Mouse (Mus musculus) gastrocnemius, postnatal 36 days (tissue): ENCODE data around the gene Gstt2. TPM values are rescaled to one million over a fixed set of nuclear protein-coding genes. Genes with fewer than 3 reads are reported as not detected.

ENCODE experiments used
- DNase-seq, 2 experiments: peaks; one replicate each; pipeline ENCODE4 v3.0.0; 2022
- intact Hi-C: fragments of 180-260 bp; cut with DNase I; formaldehyde crosslinking; loops from one replicate; pipeline ENCODE4 v1.15.1; 2025
- total RNA-seq, 2 experiments: library from RNA; stranded (reverse); gene quantifications; 2 replicates each; pipeline ENCODE4 v1.2.3; 2021

Gene Gstt2
- total RNA-seq, 2 experiments from 2014 or later = 3.6 to 4.7 TPM

- no peak for DNase-seq
- intact Hi-C loops = no loop called here
These were observed 7.0 kb downstream of the Gstt2 start for GRCm38 (mm10) chr10:75830275-75830670.

DNA sequence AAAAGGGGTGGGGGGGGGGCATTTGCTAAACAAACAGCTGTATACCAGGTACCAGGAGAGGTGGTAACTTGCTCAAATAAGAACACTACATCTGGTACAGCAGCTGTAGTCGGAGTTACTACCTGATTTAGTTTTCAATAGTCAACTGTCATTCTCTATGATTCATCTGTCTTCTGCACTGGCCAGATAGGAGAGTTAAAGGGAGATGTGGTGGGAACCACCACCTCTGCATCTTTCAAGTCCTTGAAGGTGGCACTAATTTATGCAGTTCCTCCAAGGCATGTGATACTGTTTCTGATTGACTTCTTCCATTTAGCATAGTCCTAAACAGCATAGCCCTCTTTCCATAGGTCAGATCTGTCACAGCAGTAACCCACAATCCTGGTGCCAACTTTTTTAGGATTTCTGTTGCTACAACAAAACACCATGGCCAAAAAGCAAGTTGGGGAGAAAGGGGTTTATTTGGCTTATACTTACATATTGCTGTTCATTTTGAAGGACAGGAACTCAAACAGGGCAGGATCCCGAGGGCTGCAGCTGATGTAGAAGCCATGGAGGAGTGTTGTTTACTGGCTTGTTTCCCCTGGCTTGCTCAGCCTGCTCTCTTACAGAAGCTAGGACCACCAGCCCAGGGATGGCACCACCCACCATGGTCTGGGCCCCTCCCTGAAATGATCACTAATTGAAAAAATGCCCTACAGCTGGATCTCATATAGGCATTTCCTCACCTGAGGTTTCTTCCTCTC is 7.5 kb downstream of the Gstt2 start:
- no peak for DNase-seq
- intact Hi-C loops = no loop called here

GRCm38 (mm10) chr10:75828500-75828931 is 8.7 kb downstream of the Gstt2 start:
- peak; percentile 84 for DNase-seq
- intact Hi-C loops = no loop called here

- intact Hi-C loops = no loop called here
- DNase-seq = peak; percentile 59 to 63
These were observed 9.4 kb downstream of the Gstt2 start for GRCm38 (mm10) chr10:75827668-75828360.

GRCm38 (mm10) chr10:75824530-75824929 is 12.7 kb downstream of the Gstt2 start:
- intact Hi-C loops = no loop called here
- no peak for DNase-seq

- intact Hi-C loops = no loop called here
- DNase-seq = no peak
These were observed 13.4 kb downstream of the Gstt2 start for GRCm38 (mm10) chr10:75823782-75824181.

- no peak for DNase-seq
- intact Hi-C loops = no loop called here
These were observed 14.8 kb downstream of the Gstt2 start, which contains the start of gene Gstt4 for GRCm38 (mm10) chr10:75822443-75822842. Gstt4 (minus strand) TSS chr10:75822543.

DNA sequence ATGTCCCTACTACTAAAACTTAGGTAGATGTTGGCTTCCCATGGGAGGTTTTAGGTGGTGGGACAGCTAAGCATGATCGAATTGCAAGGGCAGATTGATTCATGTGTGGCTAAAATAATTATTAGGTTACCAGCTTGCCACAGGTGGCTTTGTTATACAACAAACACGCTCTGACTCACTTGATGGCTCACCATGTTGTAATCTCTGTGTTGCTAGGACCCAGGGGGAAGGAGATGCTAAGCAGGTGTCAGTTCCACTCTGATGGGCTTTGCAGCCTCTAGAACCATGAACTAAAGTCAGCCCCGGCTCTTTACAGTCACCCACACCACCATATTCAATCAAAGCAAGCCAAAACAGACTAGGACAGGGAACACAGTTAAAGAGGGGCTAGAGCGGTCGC is 17.3 kb downstream of the Gstt2 start:
- intact Hi-C loops = no loop called here
- no peak for DNase-seq

GRCm38 (mm10) chr10:75818641-75819040 is 18.6 kb downstream of the Gstt2 start:
- intact Hi-C loops = no loop called here
- DNase-seq = no peak

- intact Hi-C loops = no loop called here
- DNase-seq = no peak
These were observed 33.0 kb downstream of the Gstt2 start for GRCm38 (mm10) chr10:75804217-75804616.

DNA sequence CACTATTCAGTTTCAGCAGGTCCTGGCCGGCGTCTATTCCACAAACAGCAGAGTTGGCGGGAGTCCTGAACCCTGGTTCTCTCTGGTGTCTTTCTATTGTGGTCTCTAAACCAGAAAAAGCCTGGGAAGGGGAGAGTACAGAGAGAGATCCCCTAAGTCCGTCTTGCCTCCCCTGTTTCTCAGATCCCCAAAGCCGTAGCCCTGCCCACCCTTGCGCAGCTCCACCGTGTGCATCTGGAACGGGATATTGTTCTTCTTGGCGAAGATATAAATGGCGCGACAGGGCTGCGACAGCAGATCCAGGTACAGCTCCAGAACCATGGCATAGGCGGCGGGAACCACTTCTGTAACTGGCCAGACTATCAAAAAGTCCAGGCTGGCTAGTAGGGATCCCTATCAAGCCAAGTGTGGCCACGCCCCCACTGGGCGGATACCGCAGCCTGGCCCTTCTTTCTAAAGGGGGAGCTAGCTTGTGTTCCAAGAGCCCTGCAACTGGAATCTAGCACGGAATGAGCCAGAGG is 39.0 kb downstream of the Gstt2 start, which contains the start of gene Gstt1:
Gene Gstt1, minus strand, starts transcription at position 409 of the 521 bp plus-strand sequence.
- intact Hi-C loops = no loop called here
- peak; percentile 64 to 70 for DNase-seq

DNA sequence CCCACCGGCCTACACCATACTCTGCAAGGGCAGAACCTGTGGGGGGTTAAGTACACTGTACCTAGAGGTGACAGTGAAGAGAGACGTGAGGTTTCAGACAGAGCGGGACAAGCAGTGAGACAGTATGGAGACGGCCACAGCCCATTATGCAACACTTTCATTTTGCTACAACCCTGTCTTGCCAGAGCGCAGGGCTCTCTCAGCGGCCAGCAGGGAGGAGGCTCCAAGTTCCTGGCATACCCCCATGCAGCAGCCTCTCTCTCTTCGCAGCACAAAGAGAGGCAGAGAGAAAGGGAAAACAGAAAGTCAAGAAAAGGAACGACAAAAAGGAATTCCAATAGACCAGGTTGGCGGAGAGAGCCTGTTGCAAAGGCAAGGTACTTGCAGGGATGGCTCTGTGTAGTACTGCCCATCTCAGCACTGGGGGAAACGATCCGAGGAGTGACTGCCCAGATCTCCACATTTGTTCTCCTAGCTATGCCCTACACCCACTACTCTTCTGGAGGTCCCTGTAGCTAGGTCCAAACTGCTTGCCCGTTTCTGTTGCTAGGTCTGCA is 39.5 kb downstream of the Gstt2 start:
- intact Hi-C loops = no loop called here

DNA sequence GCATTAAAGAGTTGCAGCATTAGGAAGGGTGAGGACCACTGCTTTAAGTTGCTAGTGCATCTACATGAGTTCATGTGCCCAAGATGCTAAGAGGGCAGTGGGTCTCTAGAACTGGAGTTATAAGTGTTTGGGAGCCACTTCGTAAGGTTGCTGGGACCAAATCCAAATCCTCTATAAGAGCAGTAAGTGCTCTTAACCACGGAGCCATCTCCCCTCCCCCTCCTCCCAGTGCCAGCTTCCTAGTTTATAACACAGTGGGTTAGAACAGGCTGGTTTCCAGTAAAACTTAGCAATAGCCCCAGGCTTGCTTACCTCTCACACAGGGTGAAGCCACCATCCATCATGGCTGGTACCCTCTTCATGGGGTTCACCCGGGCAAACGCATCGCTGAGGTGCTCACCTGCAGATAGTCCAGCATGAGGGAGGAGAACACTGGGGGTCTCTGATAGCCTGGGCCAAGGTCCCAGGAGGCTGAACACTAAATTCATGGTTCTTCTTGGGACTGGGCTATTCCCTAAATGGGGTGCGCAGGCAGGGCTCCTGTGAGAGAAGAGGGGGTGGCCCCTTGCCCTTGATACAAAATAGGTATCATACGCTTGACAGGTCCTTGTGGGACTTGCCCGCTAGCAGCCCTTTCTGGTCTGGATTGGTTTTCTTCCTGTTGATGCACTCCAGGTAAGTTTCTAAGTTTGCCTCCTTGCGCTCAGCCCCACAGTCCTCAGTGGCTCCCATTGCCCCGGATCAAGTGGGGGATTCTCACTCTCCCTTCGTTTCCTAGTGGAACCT is 40.3 kb downstream of the Gstt2 start:
- DNase-seq = no peak
- intact Hi-C loops = no loop called here

More for the DNA sequence above, 39.5 kb downstream of the Gstt2 start:
- DNase-seq = peak; percentile 49 to 66

- intact Hi-C loops = no loop called here
- no peak for DNase-seq
These were observed 42.3 kb downstream of the Gstt2 start for GRCm38 (mm10) chr10:75794880-75795279.

GRCm38 (mm10) chr10:75790773-75791172 is 46.5 kb downstream of the Gstt2 start:
- no peak for DNase-seq
- intact Hi-C loops = no loop called here

DNA sequence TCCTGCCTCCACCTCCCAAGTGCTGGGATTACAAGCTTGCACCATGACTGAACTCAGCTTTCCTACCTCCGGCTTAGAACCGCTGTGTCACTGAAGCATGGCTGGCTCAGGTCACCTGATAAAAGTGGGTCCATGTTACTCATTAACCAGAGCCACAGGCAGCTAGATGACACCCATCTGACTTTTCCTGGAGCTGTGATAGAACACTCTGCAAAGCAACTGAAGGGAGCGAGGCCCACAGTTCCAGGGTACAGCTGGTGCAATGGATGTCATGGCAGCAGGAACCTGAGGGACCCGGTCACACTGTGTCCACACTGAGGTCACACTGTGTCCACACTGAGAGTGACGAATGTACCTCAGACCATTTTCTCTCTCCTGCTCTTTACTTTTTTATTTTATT is 47.4 kb downstream of the Gstt2 start:
- no peak for DNase-seq
- intact Hi-C loops = no loop called here

GRCm38 (mm10) chr10:75789081-75789735 is 48.0 kb downstream of the Gstt2 start:
- intact Hi-C loops = no loop called here
- DNase-seq = no peak

DNA sequence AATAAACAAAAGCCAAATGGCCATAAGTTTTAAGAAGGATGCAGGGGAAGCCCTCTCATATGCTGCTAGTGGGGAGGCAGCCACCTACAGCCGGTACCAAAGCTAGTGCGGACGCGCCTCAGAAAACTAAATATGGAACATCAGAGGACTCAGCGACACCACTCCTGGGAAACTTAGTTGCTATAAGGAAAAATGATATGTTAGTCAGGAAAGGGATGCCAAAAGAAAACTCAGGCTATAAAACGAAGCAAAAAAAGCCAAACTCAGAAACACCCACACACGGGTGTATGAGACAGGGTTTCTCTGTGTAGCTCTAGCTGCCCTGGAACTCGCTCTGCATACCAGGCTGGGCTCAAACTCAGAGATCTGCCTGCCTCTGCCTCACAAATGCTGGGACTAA is 48.9 kb downstream of the Gstt2 start:
- DNase-seq = no peak
- intact Hi-C loops = no loop called here

DNA sequence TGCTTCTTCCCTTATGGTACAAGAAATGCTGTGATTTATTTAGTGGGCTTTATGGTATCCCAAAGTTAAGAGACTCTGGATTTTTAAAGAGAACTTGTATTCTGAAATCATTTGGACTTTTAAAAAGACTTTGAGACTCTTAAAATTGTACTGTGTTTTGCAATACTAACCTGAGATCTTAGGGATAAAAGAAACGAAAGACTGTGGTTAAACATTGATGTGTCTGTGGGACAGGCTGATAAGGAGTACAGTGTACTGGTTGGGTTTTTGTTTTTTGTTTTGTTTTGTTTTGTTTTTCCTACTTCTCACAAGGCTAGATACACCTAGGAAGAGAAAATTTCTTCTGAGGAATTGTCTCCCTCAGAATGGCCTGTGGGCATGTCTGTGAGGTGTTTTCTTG is 51.8 kb downstream of the Gstt2 start:
- intact Hi-C loops = no loop called here
- DNase-seq = no peak
